Mouse (Mus musculus) gonadal fat pad, adult 2 months (tissue): Measurements from ENCODE around the gene Gpr137. TPM values are rescaled to one million over a fixed set of nuclear protein-coding genes. Genes with fewer than 3 reads are reported as not detected.
"Not testable (repeated sequence)": the region's sequence is repeated elsewhere in the genome, so short reads cannot be mapped to it uniquely, and the experiment has no call there.

Source experiments
- DNase-seq: peaks from one replicate; pipeline ENCODE4 v3.0.0-alpha.2; 2012; ENCODE audit warnings: low read depth
- polyA plus RNA-seq: library from polyadenylated mRNA; depleted of rRNA; stranded (reverse); fragments of >200 nt; gene quantifications from 2 replicates; pipeline ENCODE4 v1.2.3, GENCODE M21; 2012; rRNA removed

Gene Gpr137
- polyA plus RNA-seq = 85.1 and 89.1 TPM in 2 replicates

DNA sequence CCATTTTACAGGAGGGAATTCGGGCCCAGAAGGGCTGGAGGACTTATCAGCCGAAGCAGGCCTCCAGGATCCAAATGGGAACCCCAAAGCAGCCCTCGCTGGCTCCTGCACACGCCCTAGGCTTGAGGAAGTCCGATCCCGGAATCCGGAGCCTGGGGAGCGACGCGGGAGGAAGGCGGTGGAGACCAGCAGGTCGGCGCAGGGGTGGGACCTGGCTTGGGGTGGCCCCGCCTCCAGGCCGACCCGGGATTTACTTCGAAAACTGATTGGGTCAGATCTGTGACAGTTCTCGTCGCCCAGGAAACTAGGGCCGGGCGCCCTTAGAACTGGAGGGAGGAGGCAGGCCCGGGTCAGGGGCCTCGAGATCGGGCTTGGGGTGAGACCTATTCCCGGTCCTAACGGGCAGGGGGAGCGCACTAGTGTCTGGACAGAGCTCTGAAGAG, at the start of gene Gpr137:
Gene Gpr137, minus strand, starts transcription at position 232 of the 443 bp plus-strand sequence.
- no peak for DNase-seq

DNA sequence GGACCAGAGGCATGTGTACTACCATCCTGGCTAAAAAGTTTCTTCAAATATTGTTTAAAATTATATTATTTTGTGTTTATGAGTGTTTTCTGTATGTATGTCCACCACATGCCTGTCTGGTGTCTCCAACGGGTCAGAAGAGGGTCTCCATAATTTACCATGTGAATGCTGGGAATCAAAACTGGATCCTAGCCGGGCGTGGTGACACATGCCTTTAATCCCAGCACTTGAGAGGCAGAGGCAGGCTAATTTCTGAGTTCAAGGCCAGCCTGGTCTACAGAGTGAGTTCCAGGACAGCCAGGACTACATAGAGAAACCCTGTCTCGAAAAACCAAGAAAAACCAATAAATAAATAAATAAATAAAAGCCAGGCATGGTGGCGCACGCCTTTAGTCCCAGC, 48.9 kb upstream of the Gpr137 start:
- DNase-seq = not testable (repeated sequence)

DNA sequence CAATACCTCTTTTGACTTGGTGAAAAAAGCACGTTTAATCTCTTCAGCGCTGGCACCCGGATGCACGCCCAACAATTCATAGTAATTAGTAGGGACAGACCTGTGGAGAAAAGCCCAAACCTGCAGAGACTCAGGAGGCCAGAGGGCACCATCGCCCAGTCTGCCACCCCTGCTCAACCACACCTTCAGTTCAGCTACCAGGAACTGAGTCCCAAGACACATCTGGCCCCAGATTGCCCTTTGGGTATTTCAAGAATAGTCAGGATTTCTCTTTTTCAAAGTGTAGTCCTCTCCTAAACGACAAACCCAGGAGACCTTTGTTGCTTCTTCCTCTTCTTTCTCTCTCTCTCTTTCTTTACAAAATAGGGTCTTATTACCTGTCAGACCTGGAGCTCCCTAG, 48.4 kb upstream of the Gpr137 start:
- DNase-seq = no peak

DNA sequence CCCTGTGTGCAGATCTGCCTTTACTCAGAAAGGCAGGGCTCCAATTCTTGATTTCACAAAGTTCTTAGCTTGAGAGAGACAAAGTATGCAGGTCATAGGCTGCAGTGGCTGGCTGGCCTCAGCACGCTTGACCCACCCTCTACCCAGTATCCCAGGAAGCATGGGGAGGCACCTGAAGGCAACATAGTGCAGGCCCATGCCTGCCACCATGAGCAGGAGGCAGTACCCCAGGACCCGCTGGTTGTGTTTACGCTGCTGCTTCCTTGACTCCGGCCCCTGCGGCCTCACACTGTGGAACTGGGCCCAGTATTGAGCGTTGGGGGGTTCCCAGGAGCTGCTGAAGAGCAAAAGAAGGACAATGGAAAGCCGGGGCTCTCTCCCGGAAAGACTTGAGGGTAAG, 47.0 kb upstream of the Gpr137 start:
- DNase-seq = no peak

DNA sequence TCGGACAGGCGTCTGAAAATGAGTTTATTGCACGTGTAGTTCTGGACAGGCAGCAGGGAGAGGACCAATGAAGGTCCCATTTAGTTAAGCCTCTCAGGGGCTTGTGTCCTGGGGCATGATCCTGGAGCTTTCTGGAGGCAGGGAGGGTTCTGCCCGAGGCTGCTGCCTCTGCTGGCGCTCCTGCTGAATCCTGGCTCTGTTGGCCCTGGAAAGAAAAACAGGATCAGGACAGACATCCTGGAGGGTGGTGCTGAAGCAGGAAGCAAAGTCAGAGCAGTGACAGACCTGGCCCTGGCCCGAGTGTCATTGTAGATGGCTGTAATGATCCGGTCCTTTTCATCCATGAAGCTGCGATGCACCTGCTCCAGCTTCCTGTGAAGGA, 45.6 kb upstream of the Gpr137 start:
- DNase-seq = no peak

DNA sequence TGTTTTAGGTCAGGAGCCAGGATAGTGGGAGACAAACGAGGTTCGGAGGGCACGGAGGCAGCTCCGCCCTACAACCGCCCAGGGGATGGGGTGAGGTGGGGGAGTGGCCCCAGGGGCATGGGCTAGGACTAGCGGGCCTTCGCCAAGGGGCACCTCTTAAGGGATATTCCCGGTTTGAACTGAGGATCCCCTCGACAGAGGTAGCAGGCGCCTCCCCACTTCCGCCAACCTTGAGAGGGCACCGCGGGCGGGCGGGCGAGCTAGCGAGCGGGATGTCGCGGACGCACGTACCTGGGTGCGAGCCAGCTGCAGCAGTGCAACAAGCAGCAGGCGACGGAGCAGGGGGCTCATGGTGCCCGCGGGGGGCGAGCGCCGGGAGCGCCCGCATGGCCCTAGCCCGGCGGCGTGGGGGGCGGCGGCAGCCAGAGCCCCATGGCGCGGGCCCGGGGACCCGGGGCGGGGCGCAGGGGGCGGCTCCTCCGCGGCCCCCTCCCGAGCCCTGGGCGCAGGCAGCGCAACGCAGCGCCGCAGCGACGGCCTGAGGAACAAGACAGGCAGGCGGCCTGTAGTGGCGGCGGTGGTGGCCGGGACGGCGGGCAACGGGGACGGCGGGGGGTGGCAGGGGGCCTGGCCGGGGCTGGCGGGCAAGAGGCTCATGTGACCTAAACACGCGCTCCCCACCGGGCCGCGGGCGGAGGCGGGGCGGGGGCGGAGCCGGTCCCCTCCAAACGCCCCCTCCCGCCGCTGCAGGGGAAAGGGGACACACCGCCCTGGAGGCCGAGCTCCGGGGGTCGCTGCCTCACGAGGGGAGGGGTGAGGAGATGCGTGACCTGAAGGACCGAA, 45.0 kb upstream of the Gpr137 start, which contains the start of gene Vegfb:
Gene Vegfb, minus strand, starts transcription at position 591 of the 843 bp plus-strand sequence.
- no peak for DNase-seq

DNA sequence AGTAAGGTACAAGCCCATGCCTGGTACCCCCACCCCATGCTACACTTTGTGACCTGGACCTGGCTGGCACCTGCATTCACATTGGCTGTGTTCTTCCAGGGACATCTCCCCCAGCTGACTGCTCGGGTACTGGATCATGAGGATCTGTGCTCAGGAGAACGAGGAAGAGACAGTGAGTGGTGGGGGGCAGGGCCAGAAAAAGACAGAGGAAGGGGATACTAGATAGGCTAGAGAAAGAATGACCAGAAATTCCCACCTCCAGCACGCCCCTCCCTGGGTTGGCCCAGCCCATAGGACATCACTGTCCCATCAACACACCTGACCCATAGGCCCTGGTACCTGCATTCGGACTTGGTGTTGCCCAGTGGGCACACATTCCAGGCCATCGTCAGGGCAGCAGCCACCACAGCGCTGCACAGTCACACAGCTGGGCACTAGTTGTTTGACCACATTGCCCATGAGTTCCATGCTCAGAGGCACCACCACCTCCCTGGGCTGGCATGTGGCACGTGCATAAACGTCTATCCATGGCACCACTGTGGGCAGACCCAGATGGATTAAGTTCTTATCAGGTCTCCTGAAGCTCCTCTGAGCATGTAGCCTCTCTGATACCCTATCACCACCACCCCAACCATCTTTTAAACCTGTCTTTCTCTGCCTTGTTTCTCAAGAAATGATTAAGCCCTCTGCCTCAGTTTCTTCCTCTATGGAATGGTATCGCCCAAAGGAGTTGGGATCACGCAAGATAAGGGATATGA, 43.9 kb upstream of the Gpr137 start:
- no peak for DNase-seq

DNA sequence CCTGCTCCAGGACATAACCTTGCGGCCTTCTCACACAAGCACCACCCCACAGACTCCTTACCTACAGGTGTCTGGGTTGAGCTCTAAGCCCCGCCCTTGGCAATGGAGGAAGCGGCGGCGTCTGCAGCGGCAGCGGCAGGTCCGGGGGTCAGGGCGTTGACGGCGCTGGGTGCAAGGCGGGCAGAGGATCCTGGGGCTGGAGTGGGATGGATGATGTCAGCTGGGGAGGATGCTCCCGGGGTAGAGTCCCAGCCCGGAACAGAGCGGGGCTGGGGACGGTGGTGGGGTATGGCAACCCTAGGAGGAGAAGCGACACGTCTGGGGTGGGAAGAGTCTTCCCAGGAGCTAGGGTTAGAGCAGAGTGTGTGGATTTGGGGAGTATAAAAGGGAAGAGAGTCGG, 43.0 kb upstream of the Gpr137 start:
- DNase-seq = no peak

DNA sequence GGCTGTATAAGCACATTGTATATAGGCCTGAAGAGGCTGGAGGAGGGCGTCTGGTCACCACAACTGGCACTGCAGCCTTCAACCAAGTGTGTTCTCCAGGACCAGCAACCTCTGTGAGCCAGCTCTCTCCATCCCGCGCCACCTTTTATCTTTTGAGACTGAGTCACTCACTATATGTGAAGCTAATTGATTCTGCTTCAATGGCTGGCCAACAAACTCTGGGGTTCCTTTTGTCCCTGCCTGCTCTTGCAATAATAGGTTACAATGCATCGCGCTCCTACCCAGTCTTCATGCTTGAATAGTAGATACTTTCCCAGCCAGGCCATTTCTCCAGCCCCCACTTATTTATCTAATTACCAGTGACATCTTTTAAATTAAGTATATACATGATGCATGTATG, 41.3 kb upstream of the Gpr137 start:
- no peak for DNase-seq

DNA sequence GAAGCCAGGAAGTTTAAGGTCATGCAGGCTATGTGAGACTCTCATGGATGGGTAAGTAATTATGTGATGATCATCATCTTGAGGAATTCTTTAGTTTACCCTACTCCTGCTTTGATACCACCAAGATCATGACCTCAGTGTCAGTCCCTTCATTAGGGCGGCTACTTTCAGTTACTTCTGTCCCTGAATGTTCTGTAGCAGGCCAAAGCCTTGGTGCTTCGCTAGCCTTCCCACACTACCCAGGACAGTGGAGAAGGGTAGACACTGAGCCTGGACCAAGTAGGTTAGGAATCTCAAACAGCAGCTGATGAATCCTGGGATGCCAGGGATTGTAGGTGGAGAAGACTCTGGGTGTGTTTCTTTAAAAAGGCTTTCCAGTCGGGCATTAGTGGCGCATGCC, 39.2 kb upstream of the Gpr137 start:
- DNase-seq = no peak

DNA sequence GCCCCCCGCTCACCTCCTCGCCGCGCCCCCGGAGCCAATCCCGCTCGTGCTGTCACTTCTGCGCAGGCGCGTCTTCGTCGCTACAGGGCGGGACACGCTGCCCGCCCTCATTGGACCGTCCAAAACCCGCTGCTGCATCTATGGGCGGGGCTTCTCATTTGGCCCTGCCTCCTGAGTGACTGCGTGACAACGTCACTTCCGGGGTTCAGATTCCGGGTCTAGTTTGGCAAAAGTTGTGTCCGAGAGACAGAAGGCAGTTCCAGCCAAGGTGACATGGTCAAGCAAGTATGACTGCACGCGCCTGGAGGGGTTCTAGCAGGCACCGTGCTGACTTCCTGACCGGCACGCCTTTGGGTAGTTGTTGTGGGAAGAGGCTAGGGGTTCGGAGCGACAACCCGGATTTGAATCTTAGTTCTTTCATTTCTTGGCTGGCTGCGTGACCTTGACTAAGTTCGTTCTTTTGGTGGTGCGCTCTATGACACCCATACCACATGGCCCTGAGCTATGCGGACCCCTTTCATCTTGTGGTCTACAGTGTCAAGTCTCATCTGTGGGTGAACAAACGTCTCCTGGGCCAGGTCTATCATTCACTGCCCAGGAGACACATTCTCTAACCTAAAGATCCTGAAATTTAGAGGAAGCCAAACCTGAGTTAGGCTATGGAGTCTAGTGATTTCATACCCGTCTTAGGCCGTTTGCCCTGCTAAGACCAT, 38.3 kb upstream of the Gpr137 start, which contains the start of gene Fkbp2:
Gene Fkbp2, minus strand, starts transcription at position 121 of the 713 bp plus-strand sequence.
- DNase-seq = peak; percentile 80

DNA sequence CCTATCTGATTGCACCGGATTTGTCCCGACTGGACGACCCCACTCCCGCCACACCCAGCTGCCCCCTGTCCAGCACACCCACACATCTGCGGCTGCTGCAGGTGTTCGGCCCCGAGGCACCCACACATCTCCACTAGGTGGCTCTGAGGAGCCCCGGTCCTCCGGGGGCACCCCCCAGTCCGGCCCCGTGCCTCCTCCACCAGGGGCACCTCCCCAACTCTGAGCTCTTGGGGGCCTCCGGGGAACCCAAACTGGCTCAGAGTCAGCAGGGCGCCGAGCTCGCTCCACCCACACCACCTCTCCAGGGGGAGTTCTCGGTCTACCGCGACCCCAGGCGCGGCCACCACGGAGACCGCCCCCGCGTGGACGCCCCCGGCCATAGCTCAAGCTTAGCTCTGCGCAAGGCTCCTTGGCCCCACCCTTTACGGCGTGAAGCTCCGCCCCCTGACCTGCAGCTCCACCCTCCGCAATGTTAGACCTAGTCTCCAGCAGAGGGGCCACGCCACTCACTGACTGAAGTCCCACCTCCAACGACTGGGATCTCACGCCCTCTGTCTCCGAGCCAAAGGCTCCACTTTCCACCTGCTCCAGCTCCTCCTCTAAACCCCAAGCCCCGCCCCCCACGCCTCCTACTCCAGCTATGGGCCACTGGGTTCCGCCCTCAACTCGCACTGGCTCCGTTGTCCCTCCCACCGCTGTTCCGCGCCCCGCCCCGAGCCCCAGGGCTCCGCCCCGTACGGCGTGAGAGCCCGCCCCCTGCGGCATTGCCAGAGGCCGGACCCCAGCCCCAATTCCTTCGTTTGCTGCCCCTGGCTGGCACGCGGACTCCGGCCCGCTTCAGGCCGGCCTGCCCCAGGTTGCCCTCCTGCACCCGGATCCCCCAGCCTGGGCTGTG, 37.5 kb upstream of the Gpr137 start:
- DNase-seq = peak; percentile 92

DNA sequence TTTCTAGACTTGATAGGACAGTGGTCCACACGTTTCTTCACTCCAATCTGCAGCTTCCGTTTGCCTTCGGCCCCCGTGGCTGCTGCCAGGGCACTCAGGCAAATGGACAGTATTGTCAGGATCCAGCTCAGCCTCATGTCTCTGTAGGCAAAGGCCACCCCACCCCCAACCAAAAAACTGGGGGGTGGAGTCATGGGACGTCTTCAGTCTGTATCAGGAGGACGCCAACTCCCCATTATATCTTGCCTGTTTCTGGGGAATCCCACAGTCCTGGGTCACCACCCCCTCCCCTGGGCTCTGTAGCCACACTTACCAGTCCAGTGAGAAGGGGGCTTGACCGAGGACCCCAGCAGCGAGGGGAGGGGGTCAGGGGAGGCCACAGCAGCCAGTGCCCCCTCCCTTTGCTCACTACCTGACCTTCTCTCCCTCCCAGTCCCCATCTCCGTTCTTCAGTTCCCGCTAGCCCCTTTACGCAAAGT, 36.8 kb upstream of the Gpr137 start:
- DNase-seq = no peak

DNA sequence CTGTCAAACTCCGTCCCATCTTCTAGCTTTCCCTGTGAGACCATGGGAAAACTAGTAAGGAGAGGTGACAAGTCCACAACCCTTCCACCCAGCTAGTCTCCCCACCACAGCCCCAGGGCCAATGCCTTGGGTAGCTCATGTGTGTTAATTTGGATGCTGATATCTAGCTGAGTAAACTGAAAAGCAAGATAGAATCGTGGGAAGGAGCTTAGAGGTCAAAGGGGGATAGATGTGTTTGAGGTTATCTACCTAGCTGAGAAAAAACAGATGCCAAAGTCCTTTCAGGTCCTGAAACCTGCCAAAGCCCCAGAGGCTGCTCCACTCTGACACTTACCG, 36.3 kb upstream of the Gpr137 start:
- DNase-seq = no peak

DNA sequence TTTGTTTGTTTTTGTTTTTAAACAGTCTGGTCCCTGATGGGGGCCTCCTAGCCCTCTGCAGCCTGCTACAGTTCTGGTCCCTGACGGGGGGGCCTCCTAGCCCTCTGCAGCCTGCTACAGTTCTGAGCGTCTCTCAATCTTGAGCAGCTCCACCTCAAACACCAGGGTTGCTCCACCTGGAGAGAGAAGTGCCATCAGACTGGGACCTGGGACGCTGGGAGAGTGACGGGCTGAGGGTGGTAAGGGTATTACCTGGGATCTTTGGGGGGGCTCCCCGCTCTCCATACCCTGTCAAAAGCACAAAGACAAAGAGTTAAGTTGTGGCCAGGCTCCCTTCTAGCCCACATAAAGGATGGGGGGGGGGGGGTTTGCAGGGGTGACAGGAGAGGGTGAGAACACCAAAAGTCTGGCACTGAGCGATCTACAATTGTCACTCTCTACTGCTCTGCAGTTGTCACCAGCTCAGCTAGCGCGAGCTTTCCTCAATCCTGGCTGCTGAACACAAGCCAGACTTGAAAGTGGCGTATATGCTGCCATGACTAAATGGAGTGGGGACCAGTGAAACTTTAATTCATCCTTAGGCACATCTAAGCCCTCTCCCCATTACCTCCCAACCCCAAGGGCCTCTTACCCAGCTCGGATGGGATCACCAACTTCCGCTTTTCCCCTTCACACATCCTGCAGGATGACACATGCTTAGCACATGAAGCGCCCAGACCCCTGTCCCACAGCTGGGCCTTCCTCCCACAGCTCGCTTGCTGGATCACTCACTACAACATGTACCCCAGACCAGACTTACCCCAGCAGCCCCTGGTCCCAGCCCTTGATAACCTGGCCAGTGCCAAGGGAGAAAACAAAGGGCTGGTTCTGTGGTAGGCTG, 35.7 kb upstream of the Gpr137 start:
- no peak for DNase-seq

DNA sequence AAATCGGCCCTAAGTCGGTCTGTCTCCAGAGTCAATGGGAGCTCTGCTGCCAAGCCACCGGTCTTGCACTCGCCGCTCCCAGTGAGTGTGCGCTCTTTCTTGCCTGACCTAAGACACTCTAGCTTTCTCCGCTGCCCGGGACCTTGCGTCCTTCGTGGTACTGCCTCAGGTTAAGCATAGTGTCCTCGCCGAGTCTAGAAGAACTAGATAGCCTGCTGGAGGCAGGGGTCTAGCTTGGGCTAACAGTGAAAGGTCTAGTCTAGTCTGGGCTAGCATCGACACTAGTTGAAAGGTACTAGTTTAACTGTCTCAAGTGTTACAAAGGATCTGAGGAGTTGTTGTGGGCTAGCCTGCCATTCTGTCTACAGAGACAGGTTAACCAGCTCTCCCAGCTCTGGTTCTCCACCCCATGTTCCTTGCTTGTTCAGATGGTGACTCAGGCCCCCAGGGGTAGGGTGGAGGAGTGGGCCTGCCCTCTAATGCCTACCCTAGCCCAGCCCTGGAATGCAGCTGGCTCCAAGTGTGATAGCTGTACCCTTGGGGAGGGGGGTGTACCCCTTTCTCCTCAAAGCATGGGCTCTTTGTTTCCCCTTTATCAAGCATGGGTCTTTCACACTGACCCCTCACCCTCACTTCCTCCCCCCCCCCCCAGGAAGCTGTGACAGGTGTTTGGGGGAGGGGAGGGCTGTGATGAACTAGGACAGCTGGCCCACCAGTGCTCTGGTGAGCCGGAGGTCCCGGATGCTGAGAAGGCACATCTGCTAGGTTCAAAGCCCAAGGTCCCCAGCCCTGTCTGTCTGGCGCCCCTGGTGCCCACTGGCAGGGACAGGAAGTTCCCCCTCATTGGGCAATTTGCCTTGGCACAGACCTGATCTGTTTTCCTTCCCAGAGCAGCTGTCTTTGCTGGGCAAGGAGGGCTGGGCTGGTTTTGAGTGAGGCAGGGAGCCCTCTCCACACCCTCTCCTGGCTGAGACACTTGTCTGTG, 33.5 kb upstream of the Gpr137 start, which contains the start of gene Plcb3:
Gene Plcb3, minus strand, starts transcription at position 934 of the 985 bp plus-strand sequence.
- DNase-seq = no peak

DNA sequence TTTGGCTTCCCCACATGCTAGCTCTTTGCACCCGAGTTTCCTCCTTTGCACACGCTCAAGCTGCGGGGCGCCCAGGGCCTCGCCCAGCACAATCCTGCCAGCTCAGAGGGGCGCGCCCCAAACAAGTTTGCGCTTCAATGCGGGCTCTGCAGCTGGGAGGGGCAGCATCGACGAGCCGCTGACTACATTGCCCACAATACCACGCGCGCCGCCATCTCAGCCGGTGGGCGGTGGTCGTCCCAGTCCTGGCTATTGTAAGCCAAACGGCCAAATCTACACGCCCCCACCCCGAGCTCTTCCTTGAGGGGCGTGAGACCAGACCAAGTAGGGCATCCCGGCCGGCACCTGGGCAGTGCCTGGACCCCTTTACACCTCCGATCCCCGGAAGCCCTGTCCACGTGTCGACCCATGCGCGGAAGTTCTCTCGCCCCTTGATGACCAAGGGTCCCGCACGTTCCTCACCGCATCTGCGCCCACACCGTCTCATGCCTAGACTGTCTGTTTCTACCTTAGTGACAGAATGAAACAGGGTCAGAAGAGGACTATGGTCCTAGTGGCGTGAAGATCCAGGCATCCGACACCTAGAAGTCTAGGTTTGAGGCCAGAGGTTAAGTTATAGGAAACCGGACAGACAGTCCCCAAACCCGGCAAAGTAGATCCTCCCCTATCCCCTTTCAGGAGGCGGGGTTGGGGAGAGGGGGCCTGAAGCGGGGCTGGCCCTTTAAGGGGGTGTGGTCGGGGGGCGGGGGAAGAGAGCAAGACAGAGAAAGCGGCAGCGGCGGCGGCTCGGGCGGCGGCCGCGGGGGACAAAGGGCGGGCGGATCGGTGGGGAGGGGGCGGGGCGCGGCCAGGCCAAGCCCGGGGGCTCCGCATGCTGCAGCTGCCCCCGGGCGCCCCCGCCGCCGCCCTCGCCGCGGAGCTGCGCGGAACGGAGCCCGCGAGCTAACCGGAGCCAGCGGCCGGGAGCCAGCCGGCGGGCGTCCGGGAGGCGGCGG, 32.2 kb upstream of the Gpr137 start, which contains the start of gene Ppp1r14b:
Gene Ppp1r14b, plus strand, starts transcription at position 758 of the 995 bp plus-strand sequence.
- DNase-seq = no peak
